Mouse (Mus musculus) CH12.LX (cell line): ENCODE measurements at regions not wholly inside any gene's neighbourhood (a gene's known extent, or its start where the extent isn't known, plus 50 kb on each side); places are given as distances from the start of the nearest gene placed in this dataset.

Experiments used
- CHD1 ChIP-seq: IDR thresholded peaks from 2 replicates; pipeline ENCODE4 v1.6.1; 2012; ENCODE audit warnings: low read depth, low read length, improper control_type of control experiment, inconsistent platforms
- CTCF ChIP-seq, 2 experiments: IDR thresholded peaks in 1 of 2; conservative IDR thresholded peaks in 1 of 2; 2 replicates each; pipeline ENCODE4 v1.5.1; 2011 to 2012; ENCODE audit warnings: low read depth in 2 of 2, low read length in 2 of 2, improper control_type of control experiment in 1 of 2, inconsistent platforms in 1 of 2, mild to moderate bottlenecking in 1 of 2, moderate library complexity in 1 of 2
- E2F4 ChIP-seq: IDR thresholded peaks from 2 replicates; pipeline ENCODE4 v1.6.1; 2011; ENCODE audit warnings: low read depth, low read length, improper control_type of control experiment; ENCODE audit not compliant: insufficient replicate concordance

- TF ChIP-seq E2F4: no peak
- no peak for TF ChIP-seq CHD1
- no peak for TF ChIP-seq CTCF (conservative IDR thresholded peaks at IDR 0.05 in 1 of 2, IDR thresholded peaks at IDR 0.05 in 1 of 2; ENCODE audit: low read depth in 2 of 2, low read length in 2 of 2)
Observed at GRCm38 (mm10) chr14:99708066-99708465, 409.6 kb downstream of the Klf5 start.
